Comparison of ENCODE assay signal across 9 mouse cellular contexts in the genomic region with DNA sequence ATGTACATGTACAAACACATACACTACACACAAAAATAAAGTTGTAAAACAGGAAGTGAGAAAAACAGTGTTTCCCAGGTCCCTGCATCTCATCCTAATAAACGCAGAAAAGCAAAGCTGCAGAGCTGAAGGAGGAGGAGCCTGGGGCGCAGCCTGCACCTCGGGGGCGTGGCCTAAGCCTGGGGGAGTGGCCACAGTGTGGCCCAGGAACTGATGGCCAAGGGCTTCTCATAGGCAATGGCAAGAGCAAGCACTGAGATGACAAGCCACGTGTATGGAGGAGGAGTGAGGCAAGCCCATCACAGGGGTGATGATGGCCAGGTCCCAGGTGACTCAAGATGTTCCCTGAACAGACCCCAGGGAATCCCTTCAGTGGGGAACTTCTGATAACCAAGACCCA. TPM values are rescaled to one million over a fixed set of nuclear protein-coding genes. Genes with fewer than 3 reads are reported as not detected.
DNase-seq lines count a peak whose midpoint lies in the region; ATAC-seq and TF ChIP-seq lines count a peak whose summit lies in the region.
"Had no signal": no experiment of that assay in that cellular context is flagged by ENCODE, and none has a peak within 500 bp of the region (broad histone marks: within the 10 kb centered on the region; RNA-seq: fewer than 3 reads in every experiment).

No protein-coding gene starts in this region.

- ATAC-seq in kidney, embryonic 15.5 days (replicated peaks; ENCODE audit: low FRiP score) = 0 out of 2 replicates have a peak, but pooled peaks have one; percentile 43
- 0 out of 2 replicates have a peak, but pooled peaks have one; percentile 40 for ATAC-seq in kidney, postnatal 0 days (replicated peaks; ENCODE audit: low FRiP score, low read depth)
- ATAC-seq in neural tube, embryonic 15.5 days (ENCODE audit: low FRiP score) = no peak
- ATAC-seq: forebrain, embryonic 15.5 days had no signal

- no peak for DNase-seq in kidney, adult 18-20 months
- peak; percentile 13 for DNase-seq in 3T3-L1 (ENCODE audit: low read depth, low spot score)
- DNase-seq in CD4-positive helper T cell, adult 2 months (ENCODE audit: low read depth, low spot score) = peak; percentile 21
- DNase-seq in kidney, postnatal 0 days (ENCODE audit: low spot score) = no peak
- DNase-seq in Muller cell, postnatal 12 days (ENCODE audit: inconsistent ontology term) = no peak
- DNase-seq in cerebellum, postnatal 14 days = no peak

- no peak overlapping the region for H3K4me2 ChIP-seq in kidney, embryonic 15.5 days
- no peak overlapping the region for H3K4me2 ChIP-seq in kidney, postnatal 0 days (ENCODE audit: low read length)
- no peak overlapping the region for H3K4me2 ChIP-seq in neural tube, embryonic 15.5 days
- H3K4me2 ChIP-seq: forebrain, embryonic 15.5 days had no signal

- no peaks in the 10 kb centered on the region for H3K4me1 ChIP-seq in kidney, embryonic 15.5 days
- no peaks in the 10 kb centered on the region for H3K4me1 ChIP-seq in kidney, postnatal 0 days (replicated peaks; ENCODE audit: insufficient read depth, low read length)
- no peaks in the 10 kb centered on the region for H3K4me1 ChIP-seq in neural tube, embryonic 15.5 days
- H3K4me1 ChIP-seq: forebrain, embryonic 15.5 days had no signal

- no peaks in the 10 kb centered on the region for H3K9me3 ChIP-seq in kidney, embryonic 15.5 days (replicated peaks)
- no peaks in the 10 kb centered on the region for H3K9me3 ChIP-seq in kidney, postnatal 0 days (replicated peaks; ENCODE audit: low read length)
- H3K9me3 ChIP-seq in neural tube, embryonic 15.5 days (replicated peaks) = no peaks in the 10 kb centered on the region
- H3K9me3 ChIP-seq: forebrain, embryonic 15.5 days had no signal

- no peak for TF ChIP-seq CTCF in kidney, postnatal 0 days (IDR thresholded peaks at IDR 0.05; ENCODE audit: low read depth)

- no peaks in the 10 kb centered on the region for H3K36me3 ChIP-seq in kidney, embryonic 15.5 days
- H3K36me3 ChIP-seq in kidney, postnatal 0 days (ENCODE audit: insufficient read depth, low read length) = no peaks in the 10 kb centered on the region
- H3K36me3 ChIP-seq in neural tube, embryonic 15.5 days = no peaks in the 10 kb centered on the region
- H3K36me3 ChIP-seq: forebrain, embryonic 15.5 days had no signal

- H3K4me3 ChIP-seq in kidney, embryonic 15.5 days (replicated peaks) = no peak overlapping the region
- no peak overlapping the region for H3K4me3 ChIP-seq in kidney, postnatal 0 days (replicated peaks; ENCODE audit: low read depth, low read length)
- no peak overlapping the region for H3K4me3 ChIP-seq in neural tube, embryonic 15.5 days (replicated peaks)
- H3K4me3 ChIP-seq: forebrain, embryonic 15.5 days had no signal

- no peak overlapping the region for H3K27ac ChIP-seq in kidney, embryonic 15.5 days
- no peak overlapping the region for H3K27ac ChIP-seq in kidney, postnatal 0 days
- no peak overlapping the region for H3K27ac ChIP-seq in neural tube, embryonic 15.5 days (replicated peaks)
- H3K27ac ChIP-seq: forebrain, embryonic 15.5 days had no signal

- WGBS in kidney, embryonic 15.5 days = 32% methylated on average over 5 of the region's 5 CpGs
- 23% methylated on average over 5 of the region's 5 CpGs for WGBS in kidney, postnatal 0 days
- 31% methylated on average over 5 of the region's 5 CpGs for WGBS in neural tube, embryonic 15.5 days

- H3K27me3 ChIP-seq in kidney, embryonic 15.5 days = 0 out of 2 replicates have a peak, but pooled peaks cover 6% of the 10 kb centered on the region
- no peaks in the 10 kb centered on the region for H3K27me3 ChIP-seq in kidney, postnatal 0 days (ENCODE audit: insufficient read depth, low read length)
- no peaks in the 10 kb centered on the region for H3K27me3 ChIP-seq in neural tube, embryonic 15.5 days (replicated peaks)
- H3K27me3 ChIP-seq: forebrain, embryonic 15.5 days had no signal

- no peak overlapping the region for H3K9ac ChIP-seq in kidney, embryonic 15.5 days
- H3K9ac ChIP-seq in kidney, postnatal 0 days (ENCODE audit: low read depth, low read length) = no peak overlapping the region
- H3K9ac ChIP-seq in neural tube, embryonic 15.5 days (replicated peaks) = no peak overlapping the region
- H3K9ac ChIP-seq: forebrain, embryonic 15.5 days had no signal

RNA-seq across cellular contexts. Expression of gene Ulk4, which starts 35.2 kb away (rescaled TPM):
- polyA plus RNA-seq in kidney, embryonic 15.5 days (2015; fragmentation: Nextera tagmentation; extraction: Ambion mirVana) = 145 and 164 TPM in 2 replicates
- 135 and 136 TPM in 2 replicates for polyA plus RNA-seq in kidney, postnatal 0 days (2015; fragmentation: Nextera tagmentation; extraction: Ambion mirVana)
- polyA plus RNA-seq in neural tube, embryonic 15.5 days (2015; fragmentation: Nextera tagmentation; extraction: Ambion mirVana) = 62.5 and 71.2 TPM in 2 replicates

RNA-seq across cellular contexts. Expression of gene Trak1, which starts 55.5 kb away (rescaled TPM):
- polyA plus RNA-seq in kidney, embryonic 15.5 days (2015; fragmentation: Nextera tagmentation; extraction: Ambion mirVana) = 15.1 and 18.7 TPM in 2 replicates
- 11.6 and 13.0 TPM in 2 replicates for polyA plus RNA-seq in kidney, postnatal 0 days (2015; fragmentation: Nextera tagmentation; extraction: Ambion mirVana)
- polyA plus RNA-seq in neural tube, embryonic 15.5 days (2015; fragmentation: Nextera tagmentation; extraction: Ambion mirVana) = 50.9 and 52.9 TPM in 2 replicates

Comparison
In these comparisons a context has a peak if more than half of its experiments do, and no peak if none do; other contexts are left out.
1. DNase-seq: peak in 3T3-L1 (single experiment) and CD4-positive helper T cell, adult 2 months (single experiment); none in kidney, adult 18-20 months (single experiment), kidney, postnatal 0 days (single experiment), Muller cell, postnatal 12 days (single experiment) and cerebellum, postnatal 14 days (0 of 2).